Mouse (Mus musculus) spleen, adult 2 months (tissue): Measurements from ENCODE around the gene Gm30302. TPM values are rescaled to one million over a fixed set of nuclear protein-coding genes. Genes with fewer than 3 reads are reported as not detected.
"Not testable (repeated sequence)": the region's sequence is repeated elsewhere in the genome, so short reads cannot be mapped to it uniquely, and the experiment has no call there.

Experiments used
- DNase-seq, 2 experiments: peaks; one replicate each; pipeline versions ENCODE4 v3.0.0 to v3.0.0-alpha.2; 2012 to 2021; ENCODE audit warnings: low spot score in 2 of 2, low read depth in 1 of 2
- H3K27ac ChIP-seq: fragments of 200-500 bp; 2 replicates; pipeline ENCODE4 v1.5.1; 2012; ENCODE audit warnings: low read length, inconsistent platforms; ENCODE audit not compliant: insufficient read depth
- H3K27me3 ChIP-seq: fragments of 200-500 bp; 2 replicates; pipeline ENCODE4 v1.6.1; 2012; ENCODE audit warnings: mild to moderate bottlenecking, moderate library complexity, low read length, inconsistent platforms; ENCODE audit not compliant: control insufficient read depth, insufficient read depth
- H3K36me3 ChIP-seq: fragments of 200-500 bp; 2 replicates; pipeline ENCODE4 v1.6.1; 2012; ENCODE audit warnings: mild to moderate bottlenecking, low read length, inconsistent platforms; ENCODE audit not compliant: control insufficient read depth, insufficient read depth
- H3K4me1 ChIP-seq: fragments of 200-500 bp; 2 replicates; pipeline ENCODE4 v1.6.1; 2011; ENCODE audit warnings: inconsistent platforms; ENCODE audit not compliant: control insufficient read depth, insufficient read depth, insufficient read length
- H3K4me3 ChIP-seq: fragments of 200-500 bp; 2 replicates; pipeline ENCODE4 v1.5.1; 2011; ENCODE audit warnings: mild to moderate bottlenecking, inconsistent platforms; ENCODE audit not compliant: insufficient read depth, insufficient read length; ENCODE audit errors: extremely low read depth
- CTCF ChIP-seq: fragments of 200-500 bp; IDR thresholded peaks from 2 replicates; pipeline ENCODE4 v1.5.1; 2011; ENCODE audit warnings: mild to moderate bottlenecking, inconsistent platforms; ENCODE audit not compliant: insufficient read depth, insufficient read length, insufficient replicate concordance; ENCODE audit errors: extremely low read depth
- POLR2A ChIP-seq: fragments of 200-500 bp; IDR thresholded peaks from 2 replicates; pipeline ENCODE4 v1.6.1; 2011; ENCODE audit warnings: low read depth, low read length, inconsistent platforms
- WGBS: fragments of 180-500 bp; shearing (Covaris S2); methylation state at CpG from one replicate; pipeline ENCODE4 v1.1.7; 2018; 5-methylcytosine and 5-hydroxymethylcytosine counted together
- polyA plus RNA-seq: library from polyadenylated mRNA; depleted of rRNA; stranded (reverse); fragments of >200 nt; gene quantifications from 2 replicates; pipeline ENCODE4 v1.2.3, GENCODE M21; 2012

The Gm30302 gene
- polyA plus RNA-seq, 1 experiment, result not detected

- no peak overlapping the region for H3K4me3 ChIP-seq
- H3K36me3 ChIP-seq, result no peaks in the 10 kb centered on the region
- no peaks in the 10 kb centered on the region for H3K27me3 ChIP-seq
- H3K4me1 ChIP-seq, result no peaks in the 10 kb centered on the region
- no peak for TF ChIP-seq CTCF
- no peak for TF ChIP-seq POLR2A
- DNase-seq, result no peak
- H3K27ac ChIP-seq, result no peak overlapping the region
- WGBS, result 85% methylated on average over 4 of the region's 4 CpGs
Observed at GRCm38 (mm10) chr13:49825300-49825699, 26.5 kb upstream of the Gm30302 start.

GRCm38 (mm10) chr13:49814958-49815357 lies 16.2 kb upstream of the Gm30302 start:
- WGBS, result 32% methylated on average over 3 of the region's 3 CpGs
- no peaks in the 10 kb centered on the region for H3K27me3 ChIP-seq
- TF ChIP-seq CTCF (no peak), POLR2A (no peak)

GRCm38 (mm10) chr13:49814420-49814819 lies 15.6 kb upstream of the Gm30302 start:
- TF ChIP-seq POLR2A (no peak), CTCF (no peak)
- Histone ChIP-seq H3K4me1 (no peaks in the 10 kb centered on the region), H3K36me3 (no peaks in the 10 kb centered on the region), H3K27ac (no peak overlapping the region), H3K27me3 (no peaks in the 10 kb centered on the region), H3K4me3 (no peak overlapping the region)
- DNase-seq, result no peak
- whole genome bisulfite sequencing, result 89% methylated on average over 4 of the region's 4 CpGs

More at GRCm38 (mm10) chr13:49814958-49815357, 16.2 kb upstream of the Gm30302 start:
- H3K4me3 ChIP-seq, result no peak overlapping the region
- H3K36me3 ChIP-seq, result no peaks in the 10 kb centered on the region
- DNase-seq, result no peak
- H3K27ac ChIP-seq, result no peak overlapping the region
- no peaks in the 10 kb centered on the region for H3K4me1 ChIP-seq

- Histone ChIP-seq H3K36me3 (no peaks in the 10 kb centered on the region), H3K4me1 (no peaks in the 10 kb centered on the region), H3K4me3 (no peak overlapping the region), H3K27me3 (no peaks in the 10 kb centered on the region), H3K27ac (no peak overlapping the region)
- 63% methylated on average over 1 of the region's 1 CpGs for WGBS
- DNase-seq, result no peak
- TF ChIP-seq POLR2A, result no peak
- no peak for TF ChIP-seq CTCF
Observed at GRCm38 (mm10) chr13:49807146-49807545, 8.3 kb upstream of the Gm30302 start.

- 31% methylated on average over 5 of the region's 5 CpGs for WGBS
- Histone ChIP-seq H3K4me1 (no peaks in the 10 kb centered on the region), H3K4me3 (no peak overlapping the region), H3K36me3 (no peaks in the 10 kb centered on the region), H3K27ac (no peak overlapping the region), H3K27me3 (no peaks in the 10 kb centered on the region)
- TF ChIP-seq POLR2A, result no peak
- TF ChIP-seq CTCF, result no peak
- DNase-seq, result no peak
Observed at GRCm38 (mm10) chr13:49788563-49789393, 10.0 kb downstream of the Gm30302 start.

GRCm38 (mm10) chr13:49783899-49784298 lies 14.9 kb downstream of the Gm30302 start:
- no peaks in the 10 kb centered on the region for H3K4me1 ChIP-seq
- H3K27ac ChIP-seq, result no peak overlapping the region
- H3K27me3 ChIP-seq, result no peaks in the 10 kb centered on the region
- TF ChIP-seq POLR2A (no peak), CTCF (no peak)
- H3K36me3 ChIP-seq, result no peaks in the 10 kb centered on the region
- DNase-seq, result no peak
- no peak overlapping the region for H3K4me3 ChIP-seq
- 20% methylated on average over 3 of the region's 3 CpGs for WGBS

- not testable (repeated sequence) for H3K4me3 ChIP-seq, H3K36me3 ChIP-seq, H3K4me1 ChIP-seq, H3K27ac ChIP-seq, DNase-seq, H3K27me3 ChIP-seq
Observed at GRCm38 (mm10) chr13:49771536-49771935, 27.3 kb downstream of the Gm30302 start.
